Mouse (Mus musculus) MEL (cell line): ENCODE measurements around the gene Itpr3. TPM values are rescaled to one million over a fixed set of nuclear protein-coding genes. Genes with fewer than 3 reads are reported as not detected.
A peak's percentile ranks its signal among the peaks of the same experiment; 100 is the strongest.

ENCODE experiments used
- DNase-seq: peaks from one replicate; pipeline ENCODE4 v3.0.0; 2011; ENCODE audit warnings: low read depth, low spot score
- H3K27ac ChIP-seq: 2 replicates; pipeline ENCODE4 v1.5.1; 2012; ENCODE audit warnings: low read depth, mild to moderate bottlenecking, control low read depth, low read length, moderate library complexity; ENCODE audit not compliant: control insufficient read depth
- H3K27me3 ChIP-seq, 2 experiments: fragments of 150-350 bp in 1 of 2; sonication (generic) in 1 of 2; 2 replicates each; pipeline ENCODE4 v1.6.1; 2012; ENCODE audit warnings: low read length in 2 of 2, mild to moderate bottlenecking in 2 of 2, improper control_type of control experiment in 1 of 2, moderate library complexity in 1 of 2; ENCODE audit not compliant: insufficient read depth in 2 of 2, control insufficient read depth in 1 of 2
- H3K36me3 ChIP-seq, 2 experiments: 2 replicates each; pipeline ENCODE4 v1.6.1; 2012 to 2014; ENCODE audit warnings: low read length in 2 of 2, improper control_type of control experiment in 1 of 2, inconsistent platforms in 1 of 2, mild to moderate bottlenecking in 1 of 2; ENCODE audit not compliant: insufficient read depth in 2 of 2, control insufficient read depth in 1 of 2
- H3K4me1 ChIP-seq, 2 experiments: fragments of 150-350 bp in 1 of 2; sonication (generic) in 1 of 2; 2 replicates each; pipeline ENCODE4 v1.6.1; 2012; ENCODE audit warnings: low read length in 2 of 2, improper control_type of control experiment in 1 of 2, mild to moderate bottlenecking in 1 of 2; ENCODE audit not compliant: insufficient read depth in 2 of 2, control insufficient read depth in 1 of 2
- H3K4me3 ChIP-seq, 2 experiments: fragments of 150-350 bp in 1 of 2; sonication (generic) in 1 of 2; 2 replicates each; pipeline ENCODE4 v1.5.1; 2012; ENCODE audit warnings: low read depth in 2 of 2, low read length in 2 of 2, mild to moderate bottlenecking in 2 of 2, moderate library complexity in 2 of 2, control low read depth in 1 of 2, improper control_type of control experiment in 1 of 2; ENCODE audit not compliant: control insufficient read depth in 1 of 2, insufficient read depth in 1 of 2
- H3K79me2 ChIP-seq: 2 replicates; pipeline ENCODE4 v1.6.1; 2012; ENCODE audit warnings: mild to moderate bottlenecking, low read length, moderate library complexity; ENCODE audit not compliant: control insufficient read depth, poor library complexity, insufficient read depth
- H3K9ac ChIP-seq: 2 replicates; pipeline ENCODE4 v1.6.1; 2012; ENCODE audit warnings: low read depth, mild to moderate bottlenecking, control low read depth, low read length, moderate library complexity; ENCODE audit not compliant: control insufficient read depth, poor library complexity, severe bottlenecking
- H3K9me3 ChIP-seq: fragments of 150-350 bp; sonication (generic); replicated peaks from 2 replicates; pipeline ENCODE4 v1.6.1; 2012; ENCODE audit warnings: mild to moderate bottlenecking, low read length, improper control_type of control experiment, moderate library complexity; ENCODE audit not compliant: insufficient read depth
- CHD2 ChIP-seq: IDR thresholded peaks from 2 replicates; pipeline ENCODE4 v1.6.1; 2011; ENCODE audit warnings: low read length, improper control_type of control experiment
- CTCF ChIP-seq, 3 experiments: IDR thresholded peaks in 2 of 3; conservative IDR thresholded peaks in 1 of 3; 2 replicates each; pipeline ENCODE4 v1.5.1; 2011 to 2012; ENCODE audit warnings: low read length in 3 of 3, low read depth in 2 of 3, mild to moderate bottlenecking in 2 of 3, improper control_type of control experiment in 1 of 3, inconsistent platforms in 1 of 3, mixed read lengths in 1 of 3, moderate library complexity in 1 of 3; ENCODE audit not compliant: control insufficient read depth in 1 of 3, insufficient read depth in 1 of 3, poor library complexity in 1 of 3, severe bottlenecking in 1 of 3
- ELF1 ChIP-seq: IDR thresholded peaks from 2 replicates; pipeline ENCODE4 v1.6.1; 2014; ENCODE audit warnings: low read depth, mild to moderate bottlenecking, inconsistent platforms, low read length, improper control_type of control experiment, moderate library complexity
- EP300 ChIP-seq, 2 experiments: IDR thresholded peaks; 2 replicates each; pipeline ENCODE4 v1.6.1; 2011; ENCODE audit warnings: improper control_type of control experiment in 2 of 2, low read length in 2 of 2, low read depth in 1 of 2, mild to moderate bottlenecking in 1 of 2
- ETS1 ChIP-seq: IDR thresholded peaks from 2 replicates; pipeline ENCODE4 v1.6.1; 2012; ENCODE audit warnings: low read depth, mild to moderate bottlenecking, inconsistent platforms, low read length, improper control_type of control experiment, moderate library complexity
- GATA1 ChIP-seq: IDR thresholded peaks from 2 replicates; pipeline ENCODE4 v1.6.1; 2011; ENCODE audit warnings: low read depth, low read length, improper control_type of control experiment
- NRF1 ChIP-seq: IDR thresholded peaks from 2 replicates; pipeline ENCODE4 v1.6.1; 2014; ENCODE audit warnings: low read depth, mild to moderate bottlenecking, inconsistent platforms, low read length, improper control_type of control experiment, moderate library complexity; ENCODE audit not compliant: poor library complexity, insufficient read depth, severe bottlenecking
- POLR2A ChIP-seq, 2 experiments: IDR thresholded peaks; 2 replicates each; pipeline ENCODE4 v1.6.1; 2011 to 2012; ENCODE audit warnings: low read length in 2 of 2, mild to moderate bottlenecking in 2 of 2, control low read depth in 1 of 2, improper control_type of control experiment in 1 of 2, low read depth in 1 of 2, moderate library complexity in 1 of 2; ENCODE audit not compliant: control insufficient read depth in 1 of 2, insufficient read depth in 1 of 2, poor library complexity in 1 of 2
- POLR2AphosphoS2 ChIP-seq: IDR thresholded peaks from 2 replicates; pipeline ENCODE4 v1.6.1; 2011; ENCODE audit warnings: low read length, improper control_type of control experiment
- SIN3A ChIP-seq: IDR thresholded peaks from 2 replicates; pipeline ENCODE4 v1.6.1; 2012; ENCODE audit warnings: low read length, improper control_type of control experiment, inconsistent platforms
- SMC3 ChIP-seq: IDR thresholded peaks from 2 replicates; pipeline ENCODE4 v1.6.1; 2011; ENCODE audit warnings: low read depth, low read length, improper control_type of control experiment
- TAL1 ChIP-seq: IDR thresholded peaks from 2 replicates; pipeline ENCODE4 v1.6.1; 2012; ENCODE audit warnings: mild to moderate bottlenecking, inconsistent platforms, low read length, moderate library complexity, mixed read lengths
- TBP ChIP-seq: IDR thresholded peaks from 2 replicates; pipeline ENCODE4 v1.8.0; 2011; ENCODE audit warnings: low read depth, low read length, improper control_type of control experiment
- TCF12 ChIP-seq: IDR thresholded peaks from 2 replicates; pipeline ENCODE4 v1.6.1; 2014; ENCODE audit warnings: low read depth, mild to moderate bottlenecking, inconsistent platforms, low read length, improper control_type of control experiment, moderate library complexity
- USF1 ChIP-seq: IDR thresholded peaks from 2 replicates; pipeline ENCODE4 v1.6.1; 2014; ENCODE audit warnings: low read depth, mild to moderate bottlenecking, inconsistent platforms, low read length, improper control_type of control experiment, moderate library complexity
- USF2 ChIP-seq, 2 experiments: IDR thresholded peaks; 2 replicates each; pipeline ENCODE4 v1.6.1; 2011 to 2012; ENCODE audit warnings: improper control_type of control experiment in 2 of 2, low read length in 2 of 2, borderline replicate concordance in 1 of 2, inconsistent platforms in 1 of 2, low read depth in 1 of 2, mild to moderate bottlenecking in 1 of 2; ENCODE audit not compliant: insufficient read depth in 1 of 2
- polyA plus RNA-seq, 2 experiments: library from polyadenylated mRNA; stranded (reverse) in 1 of 2; unstranded in 1 of 2; fragments of >175 nt in 1 of 2; fragments of >200 nt in 1 of 2; gene quantifications; 2 replicates each; pipeline versions ENCODE4 v1.2.1 to v1.2.4; 2012; ENCODE audit warnings: low replicate concordance in 2 of 2, low read depth in 1 of 2; ENCODE audit not compliant: insufficient read length in 2 of 2, insufficient read depth in 1 of 2, missing spikeins in 1 of 2
- total RNA-seq: library from RNA; depleted of rRNA; stranded (reverse); fragments of 300-350 nt; gene quantifications from 2 replicates; pipeline ENCODE4 v1.2.3, GENCODE M21; 2012

Gene Itpr3
- total and polyA plus RNA-seq, 3 experiments: 7.3 to 11.4 TPM; not detected in 1

- peaks cover 0 to 4% of the 10 kb centered on the region in 2 experiments; a peak in 2 of 4 replicates for H3K36me3 ChIP-seq
- no peaks in the 10 kb centered on the region for H3K79me2 ChIP-seq
- no peak overlapping the region for H3K4me3 ChIP-seq
- no peak overlapping the region for H3K27ac ChIP-seq
- no peaks in the 10 kb centered on the region; a peak in 1 of 4 replicates for H3K27me3 ChIP-seq
- 0 out of 4 replicates have a peak, but pooled peaks cover 0 to 8% of the 10 kb centered on the region in 2 experiments for H3K4me1 ChIP-seq
- TF ChIP-seq TAL1: no peak
- no peak for TF ChIP-seq POLR2AphosphoS2
- peak; percentile 21 to 55 (median 25); a peak in 4 of 6 replicates for TF ChIP-seq CTCF (IDR thresholded peaks at IDR 0.05 in 2 of 3, conservative IDR thresholded peaks at IDR 0.05 in 1 of 3; ENCODE audit: control insufficient read depth in 1 of 3, insufficient read depth in 1 of 3, low read depth in 2 of 3, low read length in 3 of 3, poor library complexity in 1 of 3, severe bottlenecking in 1 of 3)
- DNase-seq: no peak
- no peaks in the 10 kb centered on the region for H3K9me3 ChIP-seq
- H3K9ac ChIP-seq: no peak overlapping the region
These were observed 20.0 kb downstream of the Itpr3 start for GRCm38 (mm10) chr17:27077133-27077532.

- Histone ChIP-seq H3K27ac (no peak overlapping the region), H3K4me1 (peaks cover 0 to 8% of the 10 kb centered on the region in 2 experiments; a peak in 1 of 4 replicates), H3K9me3 (no peaks in the 10 kb centered on the region), H3K27me3 (no peaks in the 10 kb centered on the region; a peak in 1 of 4 replicates), H3K4me3 (no peak overlapping the region), H3K9ac (no peak overlapping the region), H3K36me3 (peaks cover 0 to 4% of the 10 kb centered on the region in 2 experiments; a peak in 2 of 4 replicates), H3K79me2 (no peaks in the 10 kb centered on the region)
- no peak for TF ChIP-seq CHD2
- TF ChIP-seq CTCF (IDR thresholded peaks at IDR 0.05 in 2 of 3, conservative IDR thresholded peaks at IDR 0.05 in 1 of 3; ENCODE audit: control insufficient read depth in 1 of 3, insufficient read depth in 1 of 3, low read depth in 2 of 3, low read length in 3 of 3, poor library complexity in 1 of 3, severe bottlenecking in 1 of 3): peak; percentile 53 to 78 (median 66)
- no peak for TF ChIP-seq TAL1
- no peak for TF ChIP-seq ETS1
- TF ChIP-seq SIN3A: no peak
- no peak for TF ChIP-seq TCF12
- no peak for TF ChIP-seq POLR2A (IDR thresholded peaks at IDR 0.05; ENCODE audit: control insufficient read depth in 1 of 2, insufficient read depth in 1 of 2, low read depth in 1 of 2, low read length in 2 of 2, poor library complexity in 1 of 2)
- no peak for TF ChIP-seq USF2 (IDR thresholded peaks at IDR 0.05; ENCODE audit: borderline replicate concordance in 1 of 2, insufficient read depth in 1 of 2, low read depth in 1 of 2, low read length in 2 of 2)
- no peak for TF ChIP-seq NRF1
- TF ChIP-seq SMC3: peak; percentile 33
- no peak for TF ChIP-seq USF1
- no peak for TF ChIP-seq GATA1
- TF ChIP-seq EP300 (IDR thresholded peaks at IDR 0.05; ENCODE audit: low read depth in 1 of 2, low read length in 2 of 2): no peak
- no peak for TF ChIP-seq ELF1
- no peak for TF ChIP-seq TBP
- peak; percentile 52 for DNase-seq
These were observed 20.8 kb downstream of the Itpr3 start for GRCm38 (mm10) chr17:27077920-27078319.
